Mouse (Mus musculus): ENCODE results near the gene Cyp27a1. TPM values are rescaled to one million over a fixed set of nuclear protein-coding genes. Genes with fewer than 3 reads are reported as not detected.

The Cyp27a1 gene
- total and polyA plus RNA-seq, 2 experiments from 2014 or later, result 2.6 to 4.4 TPM

GRCm38 (mm10) chr1:74770727-74771466 is 57.5 kb downstream of the Cyp27a1 start:
- H3K27me3 ChIP-seq (ENCODE audit: insufficient read depth, low read length), result peaks cover 50% of the 10 kb centered on the region
- H3K27ac ChIP-seq (ENCODE audit: low read depth, low read length), result no peak overlapping the region
- 0 out of 2 replicates have a peak, but pooled peaks cover 3% of the 10 kb centered on the region for H3K4me1 ChIP-seq (ENCODE audit: insufficient read depth, low read length)
- 2% methylated on average over 35 of the region's 35 CpGs for WGBS
- peak overlapping the region; percentile 42 for H3K4me3 ChIP-seq (ENCODE audit: low read depth, low read length)
- no peaks in the 10 kb centered on the region for H3K36me3 ChIP-seq (ENCODE audit: insufficient read depth, low read length)
- no peak for DNase-seq (ENCODE audit: low spot score)
- peak overlapping the region; percentile 93 for H3K4me2 ChIP-seq (ENCODE audit: low read depth, low read length, poor library complexity, severe bottlenecking)
- no peak for TF ChIP-seq CTCF (IDR thresholded peaks at IDR 0.05)
- ATAC-seq (ENCODE audit: low FRiP score), result no peak
- H3K9me3 ChIP-seq (ENCODE audit: low read length), result no peaks in the 10 kb centered on the region
- 0 out of 2 replicates have a peak overlapping the region, but pooled peaks have one; percentile 19 for H3K9ac ChIP-seq (replicated peaks; ENCODE audit: low read length, poor library complexity, severe bottlenecking)

GRCm38 (mm10) chr1:74771467-74771844 is 58.1 kb downstream of the Cyp27a1 start:
- no peaks in the 10 kb centered on the region for H3K36me3 ChIP-seq (ENCODE audit: insufficient read depth, low read length)
- ATAC-seq (ENCODE audit: low FRiP score) (peak; percentile 36; the same call in 1 of the 2 replicates), DNase-seq (ENCODE audit: low spot score) (no peak)
- H3K4me1 ChIP-seq (ENCODE audit: insufficient read depth, low read length), result 0 out of 2 replicates have a peak, but pooled peaks cover 3% of the 10 kb centered on the region
- H3K27ac ChIP-seq (ENCODE audit: low read depth, low read length), result no peak overlapping the region
- H3K4me2 ChIP-seq (ENCODE audit: low read depth, low read length, poor library complexity, severe bottlenecking), result peak overlapping the region; percentile 93
- H3K9me3 ChIP-seq (ENCODE audit: low read length), result no peaks in the 10 kb centered on the region
- H3K27me3 ChIP-seq (ENCODE audit: insufficient read depth, low read length), result peaks cover 50% of the 10 kb centered on the region
- WGBS, result 0% methylated on average over 19 of the region's 26 CpGs
- TF ChIP-seq CTCF (IDR thresholded peaks at IDR 0.05), result no peak
- 0 out of 2 replicates have a peak overlapping the region, but pooled peaks have one; percentile 19 for H3K9ac ChIP-seq (replicated peaks; ENCODE audit: low read length, poor library complexity, severe bottlenecking)
- H3K4me3 ChIP-seq (ENCODE audit: low read depth, low read length), result peak overlapping the region; percentile 42

- Histone ChIP-seq H3K27ac (ENCODE audit: low read depth, low read length) (no peak within 1 kb of the TSS), H3K4me2 (ENCODE audit: low read depth, low read length, poor library complexity, severe bottlenecking) (peak within 1 kb of the TSS; percentile 93), H3K27me3 (ENCODE audit: insufficient read depth, low read length) (peaks cover 50% of the 10 kb centered on the region), H3K9me3 (ENCODE audit: low read length) (no peaks in the 10 kb centered on the region), H3K9ac (replicated peaks; ENCODE audit: low read length, poor library complexity, severe bottlenecking) (0 out of 2 replicates have a peak within 1 kb of the TSS, but pooled peaks have one; percentile 19), H3K4me1 (ENCODE audit: insufficient read depth, low read length) (0 out of 2 replicates have a peak, but pooled peaks cover 3% of the 10 kb centered on the region), H3K36me3 (ENCODE audit: insufficient read depth, low read length) (no peaks in the 10 kb centered on the region), H3K4me3 (ENCODE audit: low read depth, low read length) (peak within 1 kb of the TSS; percentile 42)
- no peak for TF ChIP-seq CTCF (IDR thresholded peaks at IDR 0.05)
- 0% methylated on average over 3 of the region's 8 CpGs for WGBS
- DNase-seq (ENCODE audit: low spot score) (no peak), ATAC-seq (ENCODE audit: low FRiP score) (no peak)
Observed at GRCm38 (mm10) chr1:74771845-74771930, 58.3 kb downstream of the Cyp27a1 start, which contains the start of gene Wnt6. Gene Wnt6, plus strand, starts transcription at chr1:74771892.

- DNase-seq (ENCODE audit: low spot score) (no peak), ATAC-seq (ENCODE audit: low FRiP score) (no peak)
- 0 out of 2 replicates have a peak overlapping the region, but pooled peaks have one; percentile 19 for H3K9ac ChIP-seq (replicated peaks; ENCODE audit: low read length, poor library complexity, severe bottlenecking)
- 0 out of 2 replicates have a peak, but pooled peaks cover 3% of the 10 kb centered on the region for H3K4me1 ChIP-seq (ENCODE audit: insufficient read depth, low read length)
- peaks cover 50% of the 10 kb centered on the region for H3K27me3 ChIP-seq (ENCODE audit: insufficient read depth, low read length)
- no peaks in the 10 kb centered on the region for H3K36me3 ChIP-seq (ENCODE audit: insufficient read depth, low read length)
- no peaks in the 10 kb centered on the region for H3K9me3 ChIP-seq (ENCODE audit: low read length)
- H3K4me3 ChIP-seq (ENCODE audit: low read depth, low read length), result peak overlapping the region; percentile 42
- TF ChIP-seq CTCF (IDR thresholded peaks at IDR 0.05), result no peak
- WGBS, result under 1% methylated on average over 46 of the region's 51 CpGs
- no peak overlapping the region for H3K27ac ChIP-seq (ENCODE audit: low read depth, low read length)
- H3K4me2 ChIP-seq (ENCODE audit: low read depth, low read length, poor library complexity, severe bottlenecking), result peak overlapping the region; percentile 93
Observed at GRCm38 (mm10) chr1:74771931-74772620, 58.7 kb downstream of the Cyp27a1 start.

- Histone ChIP-seq H3K4me1 (ENCODE audit: insufficient read depth, low read length) (0 out of 2 replicates have a peak, but pooled peaks cover 3% of the 10 kb centered on the region), H3K9me3 (ENCODE audit: low read length) (no peaks in the 10 kb centered on the region), H3K9ac (replicated peaks; ENCODE audit: low read length, poor library complexity, severe bottlenecking) (no peak overlapping the region), H3K27ac (ENCODE audit: low read depth, low read length) (no peak overlapping the region), H3K4me2 (ENCODE audit: low read depth, low read length, poor library complexity, severe bottlenecking) (peak overlapping the region; percentile 38), H3K36me3 (ENCODE audit: insufficient read depth, low read length) (no peaks in the 10 kb centered on the region), H3K4me3 (ENCODE audit: low read depth, low read length) (peak overlapping the region; percentile 16; the same call in 1 of the 2 replicates), H3K27me3 (ENCODE audit: insufficient read depth, low read length) (peaks cover 50% of the 10 kb centered on the region)
- WGBS, result 2% methylated on average over 15 of the region's 15 CpGs
- DNase-seq (ENCODE audit: low spot score) (peak; percentile 80), ATAC-seq (ENCODE audit: low FRiP score) (no peak; the same call in 1 of the 2 replicates)
- TF ChIP-seq CTCF (IDR thresholded peaks at IDR 0.05), result no peak
Observed at GRCm38 (mm10) chr1:74773136-74773535, 59.8 kb downstream of the Cyp27a1 start.

GRCm38 (mm10) chr1:74774062-74774461 is 60.7 kb downstream of the Cyp27a1 start:
- Histone ChIP-seq H3K36me3 (ENCODE audit: insufficient read depth, low read length) (no peaks in the 10 kb centered on the region), H3K4me2 (ENCODE audit: low read depth, low read length, poor library complexity, severe bottlenecking) (no peak overlapping the region), H3K4me1 (ENCODE audit: insufficient read depth, low read length) (0 out of 2 replicates have a peak, but pooled peaks cover 3% of the 10 kb centered on the region), H3K9me3 (ENCODE audit: low read length) (no peaks in the 10 kb centered on the region), H3K4me3 (ENCODE audit: low read depth, low read length) (no peak overlapping the region), H3K9ac (replicated peaks; ENCODE audit: low read length, poor library complexity, severe bottlenecking) (no peak overlapping the region), H3K27me3 (ENCODE audit: insufficient read depth, low read length) (peaks cover 51% of the 10 kb centered on the region), H3K27ac (ENCODE audit: low read depth, low read length) (no peak overlapping the region)
- DNase-seq (ENCODE audit: low spot score), result no peak
- ATAC-seq (ENCODE audit: low FRiP score), result no peak
- TF ChIP-seq CTCF (IDR thresholded peaks at IDR 0.05), result no peak
- WGBS, result 14% methylated on average over 7 of the region's 7 CpGs
